Mouse (Mus musculus) MEL (cell line): ENCODE data around the gene Tmem182. TPM values are rescaled to one million over a fixed set of nuclear protein-coding genes. Genes with fewer than 3 reads are reported as not detected.

Experiments
- DNase-seq: peaks from one replicate; pipeline ENCODE4 v3.0.0; 2011; ENCODE audit warnings: low read depth, low spot score
- H3K27ac ChIP-seq: 2 replicates; pipeline ENCODE4 v1.5.1; 2012; ENCODE audit warnings: low read depth, mild to moderate bottlenecking, control low read depth, low read length, moderate library complexity; ENCODE audit not compliant: control insufficient read depth
- H3K27me3 ChIP-seq, 2 experiments: fragments of 150-350 bp in 1 of 2; sonication (generic) in 1 of 2; 2 replicates each; pipeline ENCODE4 v1.6.1; 2012; ENCODE audit warnings: low read length in 2 of 2, mild to moderate bottlenecking in 2 of 2, improper control_type of control experiment in 1 of 2, moderate library complexity in 1 of 2; ENCODE audit not compliant: insufficient read depth in 2 of 2, control insufficient read depth in 1 of 2
- H3K36me3 ChIP-seq, 2 experiments: 2 replicates each; pipeline ENCODE4 v1.6.1; 2012 to 2014; ENCODE audit warnings: low read length in 2 of 2, improper control_type of control experiment in 1 of 2, inconsistent platforms in 1 of 2, mild to moderate bottlenecking in 1 of 2; ENCODE audit not compliant: insufficient read depth in 2 of 2, control insufficient read depth in 1 of 2
- H3K4me1 ChIP-seq, 2 experiments: fragments of 150-350 bp in 1 of 2; sonication (generic) in 1 of 2; 2 replicates each; pipeline ENCODE4 v1.6.1; 2012; ENCODE audit warnings: low read length in 2 of 2, improper control_type of control experiment in 1 of 2, mild to moderate bottlenecking in 1 of 2; ENCODE audit not compliant: insufficient read depth in 2 of 2, control insufficient read depth in 1 of 2
- H3K4me3 ChIP-seq, 2 experiments: fragments of 150-350 bp in 1 of 2; sonication (generic) in 1 of 2; 2 replicates each; pipeline ENCODE4 v1.5.1; 2012; ENCODE audit warnings: low read depth in 2 of 2, low read length in 2 of 2, mild to moderate bottlenecking in 2 of 2, moderate library complexity in 2 of 2, control low read depth in 1 of 2, improper control_type of control experiment in 1 of 2; ENCODE audit not compliant: control insufficient read depth in 1 of 2, insufficient read depth in 1 of 2
- H3K79me2 ChIP-seq: 2 replicates; pipeline ENCODE4 v1.6.1; 2012; ENCODE audit warnings: mild to moderate bottlenecking, low read length, moderate library complexity; ENCODE audit not compliant: control insufficient read depth, poor library complexity, insufficient read depth
- H3K9ac ChIP-seq: 2 replicates; pipeline ENCODE4 v1.6.1; 2012; ENCODE audit warnings: low read depth, mild to moderate bottlenecking, control low read depth, low read length, moderate library complexity; ENCODE audit not compliant: control insufficient read depth, poor library complexity, severe bottlenecking
- H3K9me3 ChIP-seq: fragments of 150-350 bp; sonication (generic); replicated peaks from 2 replicates; pipeline ENCODE4 v1.6.1; 2012; ENCODE audit warnings: mild to moderate bottlenecking, low read length, improper control_type of control experiment, moderate library complexity; ENCODE audit not compliant: insufficient read depth
- BHLHE40 ChIP-seq: IDR thresholded peaks from 2 replicates; pipeline ENCODE4 v1.6.1; 2012; ENCODE audit warnings: low read depth, mild to moderate bottlenecking, inconsistent platforms, low read length, improper control_type of control experiment, borderline replicate concordance
- CTCF ChIP-seq, 3 experiments: IDR thresholded peaks in 2 of 3; conservative IDR thresholded peaks in 1 of 3; 2 replicates each; pipeline ENCODE4 v1.5.1; 2011 to 2012; ENCODE audit warnings: low read length in 3 of 3, low read depth in 2 of 3, mild to moderate bottlenecking in 2 of 3, improper control_type of control experiment in 1 of 3, inconsistent platforms in 1 of 3, mixed read lengths in 1 of 3, moderate library complexity in 1 of 3; ENCODE audit not compliant: control insufficient read depth in 1 of 3, insufficient read depth in 1 of 3, poor library complexity in 1 of 3, severe bottlenecking in 1 of 3
- ELF1 ChIP-seq: IDR thresholded peaks from 2 replicates; pipeline ENCODE4 v1.6.1; 2014; ENCODE audit warnings: low read depth, mild to moderate bottlenecking, inconsistent platforms, low read length, improper control_type of control experiment, moderate library complexity
- EP300 ChIP-seq, 2 experiments: IDR thresholded peaks; 2 replicates each; pipeline ENCODE4 v1.6.1; 2011; ENCODE audit warnings: improper control_type of control experiment in 2 of 2, low read length in 2 of 2, low read depth in 1 of 2, mild to moderate bottlenecking in 1 of 2
- ETS1 ChIP-seq: IDR thresholded peaks from 2 replicates; pipeline ENCODE4 v1.6.1; 2012; ENCODE audit warnings: low read depth, mild to moderate bottlenecking, inconsistent platforms, low read length, improper control_type of control experiment, moderate library complexity
- GATA1 ChIP-seq: IDR thresholded peaks from 2 replicates; pipeline ENCODE4 v1.6.1; 2011; ENCODE audit warnings: low read depth, low read length, improper control_type of control experiment
- JUND ChIP-seq: IDR thresholded peaks from 2 replicates; pipeline ENCODE4 v1.6.1; 2011; ENCODE audit warnings: low read depth, mild to moderate bottlenecking, improper control_type of control experiment, low read length
- KAT2A ChIP-seq: conservative IDR thresholded peaks from 2 replicates; pipeline ENCODE4 v1.6.1; 2012; ENCODE audit warnings: low read depth, low read length, improper control_type of control experiment, inconsistent platforms
- MAX ChIP-seq: IDR thresholded peaks from 2 replicates; pipeline ENCODE4 v1.6.1; 2011; ENCODE audit warnings: low read length, improper control_type of control experiment
- MXI1 ChIP-seq: IDR thresholded peaks from 2 replicates; pipeline ENCODE4 v1.6.1; 2011; ENCODE audit warnings: mild to moderate bottlenecking, low read depth, low read length, improper control_type of control experiment
- MYB ChIP-seq: IDR thresholded peaks from 2 replicates; pipeline ENCODE4 v1.6.1; 2011; ENCODE audit warnings: mild to moderate bottlenecking, low read depth, low read length, improper control_type of control experiment
- MYC ChIP-seq: IDR thresholded peaks from 2 replicates; pipeline ENCODE4 v1.6.1; 2011; ENCODE audit warnings: low read depth, mild to moderate bottlenecking, low read length, improper control_type of control experiment, moderate library complexity
- NELFE ChIP-seq: IDR thresholded peaks from 2 replicates; pipeline ENCODE4 v1.6.1; 2011; ENCODE audit warnings: low read depth, low read length, improper control_type of control experiment
- NRF1 ChIP-seq: IDR thresholded peaks from 2 replicates; pipeline ENCODE4 v1.6.1; 2014; ENCODE audit warnings: low read depth, mild to moderate bottlenecking, inconsistent platforms, low read length, improper control_type of control experiment, moderate library complexity; ENCODE audit not compliant: poor library complexity, insufficient read depth, severe bottlenecking
- POLR2A ChIP-seq, 2 experiments: IDR thresholded peaks; 2 replicates each; pipeline ENCODE4 v1.6.1; 2011 to 2012; ENCODE audit warnings: low read length in 2 of 2, mild to moderate bottlenecking in 2 of 2, control low read depth in 1 of 2, improper control_type of control experiment in 1 of 2, low read depth in 1 of 2, moderate library complexity in 1 of 2; ENCODE audit not compliant: control insufficient read depth in 1 of 2, insufficient read depth in 1 of 2, poor library complexity in 1 of 2
- POLR2AphosphoS2 ChIP-seq: IDR thresholded peaks from 2 replicates; pipeline ENCODE4 v1.6.1; 2011; ENCODE audit warnings: low read length, improper control_type of control experiment
- POLR2AphosphoS5 ChIP-seq: IDR thresholded peaks from 2 replicates; pipeline ENCODE4 v1.6.1; 2012; ENCODE audit warnings: low read depth, borderline replicate concordance, mild to moderate bottlenecking, inconsistent platforms, low read length, moderate library complexity, mixed read lengths
- SMC3 ChIP-seq: IDR thresholded peaks from 2 replicates; pipeline ENCODE4 v1.6.1; 2011; ENCODE audit warnings: low read depth, low read length, improper control_type of control experiment
- TBP ChIP-seq: IDR thresholded peaks from 2 replicates; pipeline ENCODE4 v1.8.0; 2011; ENCODE audit warnings: low read depth, low read length, improper control_type of control experiment
- TCF12 ChIP-seq: IDR thresholded peaks from 2 replicates; pipeline ENCODE4 v1.6.1; 2014; ENCODE audit warnings: low read depth, mild to moderate bottlenecking, inconsistent platforms, low read length, improper control_type of control experiment, moderate library complexity
- USF2 ChIP-seq, 2 experiments: IDR thresholded peaks; 2 replicates each; pipeline ENCODE4 v1.6.1; 2011 to 2012; ENCODE audit warnings: improper control_type of control experiment in 2 of 2, low read length in 2 of 2, borderline replicate concordance in 1 of 2, inconsistent platforms in 1 of 2, low read depth in 1 of 2, mild to moderate bottlenecking in 1 of 2; ENCODE audit not compliant: insufficient read depth in 1 of 2
- ZKSCAN1 ChIP-seq: IDR thresholded peaks from 2 replicates; pipeline ENCODE4 v1.6.1; 2012; ENCODE audit warnings: low read depth, mild to moderate bottlenecking, inconsistent platforms, low read length, improper control_type of control experiment, moderate library complexity
- ZMIZ1 ChIP-seq: IDR thresholded peaks from 2 replicates; pipeline ENCODE4 v1.6.1; 2012; ENCODE audit warnings: low read depth, mild to moderate bottlenecking, inconsistent platforms, low read length, improper control_type of control experiment, moderate library complexity
- polyA plus RNA-seq, 2 experiments: library from polyadenylated mRNA; stranded (reverse) in 1 of 2; unstranded in 1 of 2; fragments of >175 nt in 1 of 2; fragments of >200 nt in 1 of 2; gene quantifications; 2 replicates each; pipeline versions ENCODE4 v1.2.1 to v1.2.4; 2012; ENCODE audit warnings: low replicate concordance in 2 of 2, low read depth in 1 of 2; ENCODE audit not compliant: insufficient read length in 2 of 2, insufficient read depth in 1 of 2, missing spikeins in 1 of 2
- total RNA-seq: library from RNA; depleted of rRNA; stranded (reverse); fragments of 300-350 nt; gene quantifications from 2 replicates; pipeline ENCODE4 v1.2.3, GENCODE M21; 2012

Gene Tmem182
- total and polyA plus RNA-seq, 3 experiments, result not detected

DNA sequence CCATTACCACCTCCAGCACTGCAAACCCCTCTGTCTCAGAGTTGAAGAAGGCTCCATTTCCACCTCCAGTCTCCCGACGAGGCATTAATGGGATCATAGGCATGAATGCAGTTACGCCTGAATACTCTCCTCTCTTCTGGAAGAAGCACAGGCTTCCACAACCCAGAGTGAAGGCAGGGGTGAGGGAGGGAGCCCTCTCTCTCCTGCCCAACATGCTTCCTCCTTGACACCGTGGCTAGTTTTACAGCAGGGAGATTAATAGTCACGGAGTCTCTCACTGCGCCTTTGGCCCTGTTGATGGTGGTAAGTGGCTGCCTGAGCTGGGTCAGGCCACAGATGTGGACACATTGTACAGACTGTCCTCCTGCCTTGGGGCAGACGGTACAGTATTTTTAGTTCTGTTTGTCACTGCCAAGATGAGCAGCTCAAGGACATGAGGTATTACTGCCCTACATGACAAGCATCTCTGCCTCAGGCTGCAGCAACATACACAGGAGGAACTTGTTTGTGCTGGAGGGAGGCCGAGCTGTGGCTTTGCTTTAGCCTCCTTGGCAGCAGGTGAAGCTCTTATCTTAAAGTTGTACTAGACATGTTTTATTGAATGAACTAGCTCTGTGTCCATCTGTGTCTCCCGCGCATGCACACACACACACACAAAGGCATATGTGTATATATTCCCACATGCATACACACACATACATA lies 24.0 kb downstream of the Tmem182 start:
- TF ChIP-seq MYB (no peak), USF2 (IDR thresholded peaks at IDR 0.05; ENCODE audit: borderline replicate concordance in 1 of 2, insufficient read depth in 1 of 2, low read depth in 1 of 2, low read length in 2 of 2) (no peak), BHLHE40 (no peak), NELFE (no peak), POLR2AphosphoS2 (no peak), POLR2A (IDR thresholded peaks at IDR 0.05; ENCODE audit: control insufficient read depth in 1 of 2, insufficient read depth in 1 of 2, low read depth in 1 of 2, low read length in 2 of 2, poor library complexity in 1 of 2) (no peak), GATA1 (no peak), TBP (no peak), ETS1 (no peak), NRF1 (no peak), MXI1 (no peak), ELF1 (no peak)
- TF ChIP-seq, all 39 proteins: peak for 0
- Histone ChIP-seq H3K27ac (no peak overlapping the region), H3K4me3 (no peak overlapping the region), H3K4me1 (no peaks in the 10 kb centered on the region), H3K9me3 (no peaks in the 10 kb centered on the region), H3K9ac (no peak overlapping the region), H3K36me3 (no peaks in the 10 kb centered on the region), H3K27me3 (no peaks in the 10 kb centered on the region), H3K79me2 (no peaks in the 10 kb centered on the region)
- DNase-seq, result no peak

DNA sequence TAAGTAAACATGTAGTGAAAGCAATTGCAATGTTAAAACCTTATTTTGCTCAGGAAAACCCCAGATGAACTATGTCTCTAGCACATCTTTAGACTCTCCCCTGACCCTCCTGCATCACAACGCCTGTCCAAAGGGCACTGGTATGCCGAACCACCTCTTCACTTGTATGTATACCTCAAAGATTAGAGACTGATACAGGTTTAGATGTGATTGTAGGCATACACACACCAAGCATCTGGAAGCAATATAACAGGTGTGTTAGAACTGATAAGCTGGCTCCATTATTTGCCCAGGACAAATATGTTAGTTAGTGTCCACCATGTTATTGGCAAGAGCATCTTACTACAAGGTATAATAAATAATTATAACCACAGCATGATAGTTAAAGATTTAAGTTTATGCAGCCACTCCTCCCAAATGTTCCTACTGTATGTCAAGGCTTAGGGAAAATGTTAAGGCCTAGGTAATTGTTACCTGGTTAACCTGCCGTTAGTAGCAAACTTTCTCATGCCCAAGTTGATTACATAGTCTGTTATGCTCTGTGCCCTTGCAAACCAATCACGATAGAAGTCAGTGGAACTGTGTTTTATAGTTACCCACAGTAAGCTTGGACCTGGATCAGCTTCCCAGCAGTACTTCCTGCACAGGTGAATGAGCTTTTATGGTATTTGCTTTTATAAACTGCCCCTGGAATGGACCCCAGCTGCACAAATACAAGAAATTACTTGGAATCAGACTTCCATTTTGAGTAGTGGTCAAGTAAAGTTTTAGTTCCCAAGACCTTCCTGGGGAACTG lies 25.5 kb downstream of the Tmem182 start:
- no peaks in the 10 kb centered on the region for H3K36me3 ChIP-seq
- H3K4me3 ChIP-seq, result no peak overlapping the region
- no peaks in the 10 kb centered on the region for H3K79me2 ChIP-seq
- H3K9me3 ChIP-seq, result no peaks in the 10 kb centered on the region
- no peak overlapping the region for H3K9ac ChIP-seq
- no peak for DNase-seq
- H3K27me3 ChIP-seq, result no peaks in the 10 kb centered on the region
- no peak overlapping the region for H3K27ac ChIP-seq
- H3K4me1 ChIP-seq, result no peaks in the 10 kb centered on the region
- no peak for TF ChIP-seq NRF1
- TF ChIP-seq POLR2AphosphoS2, result no peak
- TF ChIP-seq SMC3, result no peak
- no peak for TF ChIP-seq CTCF (IDR thresholded peaks at IDR 0.05 in 2 of 3, conservative IDR thresholded peaks at IDR 0.05 in 1 of 3; ENCODE audit: control insufficient read depth in 1 of 3, insufficient read depth in 1 of 3, low read depth in 2 of 3, low read length in 3 of 3, poor library complexity in 1 of 3, severe bottlenecking in 1 of 3)
- TF ChIP-seq TBP, result no peak
- TF ChIP-seq MYC, result no peak
- no peak for TF ChIP-seq ETS1
- no peak for TF ChIP-seq JUND
- no peak for TF ChIP-seq MYB
- TF ChIP-seq KAT2A, result no peak
- TF ChIP-seq ZMIZ1, result no peak
- no peak for TF ChIP-seq POLR2AphosphoS5
- TF ChIP-seq BHLHE40, result no peak
- TF ChIP-seq ELF1, result no peak
- no peak for TF ChIP-seq ZKSCAN1
- TF ChIP-seq MAX, result no peak
- no peak for TF ChIP-seq TCF12
- TF ChIP-seq USF2 (IDR thresholded peaks at IDR 0.05; ENCODE audit: borderline replicate concordance in 1 of 2, insufficient read depth in 1 of 2, low read depth in 1 of 2, low read length in 2 of 2), result no peak
- TF ChIP-seq EP300 (IDR thresholded peaks at IDR 0.05; ENCODE audit: low read depth in 1 of 2, low read length in 2 of 2), result no peak
- TF ChIP-seq, all 39 proteins: peak for 0
